Mouse (Mus musculus) embryonic fibroblast, embryonic 13.5 days (primary cell): ENCODE measurements around the gene Morc3.

ENCODE experiments used
- CTCF ChIP-seq: IDR thresholded peaks from 2 replicates; pipeline ENCODE4 v1.5.1; 2011; ENCODE audit warnings: mild to moderate bottlenecking, control low read depth, low read length, moderate library complexity, borderline replicate concordance; ENCODE audit not compliant: insufficient read depth
- POLR2A ChIP-seq: IDR thresholded peaks from 2 replicates; pipeline ENCODE4 v1.6.1; 2011; ENCODE audit warnings: low read depth, mild to moderate bottlenecking, control low read depth, low read length, moderate library complexity

DNA sequence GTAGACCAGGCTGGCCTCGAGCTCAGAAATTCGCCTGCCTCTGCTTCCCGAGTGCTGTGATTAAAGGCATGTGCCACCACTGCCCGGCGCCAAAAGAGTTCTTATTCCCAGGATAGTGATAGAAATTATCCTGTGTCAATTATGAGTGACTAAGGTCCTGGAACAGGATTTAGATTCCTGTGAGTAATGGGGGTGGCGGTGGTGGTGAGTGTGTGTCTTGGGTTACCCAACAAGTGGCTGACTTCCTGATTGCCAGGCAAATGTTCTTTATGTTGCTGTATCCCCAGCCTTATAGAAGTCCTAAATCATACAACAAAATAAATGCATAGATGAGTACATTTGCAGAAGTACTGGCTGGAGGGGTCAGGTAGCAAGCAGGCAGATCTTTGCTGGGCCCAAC, 1.6 kb downstream of the Morc3 start:
- TF ChIP-seq CTCF (no peak), POLR2A (no peak)
